Mouse (Mus musculus) neural tube, embryonic 11.5 days (tissue): ENCODE measurements around the gene Sbno2. TPM values are rescaled to one million over a fixed set of nuclear protein-coding genes. Genes with fewer than 3 reads are reported as not detected.

ENCODE experiments used
- ATAC-seq: fragments of 200-750 bp; cut with Nextera tagmentation; 2 replicates; pipeline ENCODE4 v1.8.0; 2017; ENCODE audit warnings: moderate number of reproducible peaks, mild to moderate bottlenecking, moderate TSS enrichment, moderate library complexity; ENCODE audit not compliant: insufficient read depth, low FRiP score, low TSS enrichment
- DNase-seq: peaks from one replicate; pipeline ENCODE4 v3.0.0-alpha.2; 2015; ENCODE audit warnings: low spot score
- H3K27ac ChIP-seq: fragments of 300-500 bp; sonication (generic); 2 replicates; pipeline ENCODE4 v1.5.1; 2014; ENCODE audit warnings: low read depth, mild to moderate bottlenecking, low read length
- H3K27me3 ChIP-seq: fragments of 300-500 bp; sonication (generic); 2 replicates; pipeline ENCODE4 v1.6.1; 2014; ENCODE audit warnings: mild to moderate bottlenecking, low read length, mixed read lengths; ENCODE audit not compliant: control insufficient read depth, insufficient read depth
- H3K36me3 ChIP-seq: fragments of 300-500 bp; sonication (generic); 2 replicates; pipeline ENCODE4 v1.6.1; 2014; ENCODE audit warnings: mild to moderate bottlenecking, low read length, moderate library complexity, mixed read lengths; ENCODE audit not compliant: control insufficient read depth, insufficient read depth
- H3K4me1 ChIP-seq: fragments of 300-500 bp; sonication (generic); 2 replicates; pipeline ENCODE4 v1.6.1; 2014; ENCODE audit warnings: low read length, mixed read lengths; ENCODE audit not compliant: control insufficient read depth, insufficient read depth
- H3K4me2 ChIP-seq: fragments of 300-500 bp; sonication (generic); 2 replicates; pipeline ENCODE4 v1.6.1; 2014; ENCODE audit warnings: low read depth, mild to moderate bottlenecking, moderate library complexity
- H3K4me3 ChIP-seq: fragments of 300-500 bp; sonication (generic); 2 replicates; pipeline ENCODE4 v1.5.1; 2014; ENCODE audit warnings: low read depth, low read length
- H3K9ac ChIP-seq: fragments of 300-500 bp; sonication (generic); 2 replicates; pipeline ENCODE4 v1.6.1; 2014; ENCODE audit warnings: mild to moderate bottlenecking, low read length
- H3K9me3 ChIP-seq: fragments of 300-500 bp; sonication (generic); 2 replicates; pipeline ENCODE4 v1.6.1; 2016; ENCODE audit warnings: low read length; ENCODE audit not compliant: control insufficient read depth
- WGBS: fragments of 180-500 bp; shearing (Covaris S2); extraction: QIAGEN DNeasy Blood & Tissue Kit; methylation state at CpG from one replicate; pipeline ENCODE4 v1.1.7; 2014; 5-methylcytosine and 5-hydroxymethylcytosine counted together
- polyA plus RNA-seq: library from polyadenylated mRNA; unstranded; fragments of >200 nt; fragmentation: Nextera tagmentation; extraction: Ambion mirVana; gene quantifications from 2 replicates; pipeline ENCODE4 v1.2.1, GENCODE M21; 2014

Gene Sbno2
- polyA plus RNA-seq = 11.3 and 11.9 TPM in 2 replicates

DNA sequence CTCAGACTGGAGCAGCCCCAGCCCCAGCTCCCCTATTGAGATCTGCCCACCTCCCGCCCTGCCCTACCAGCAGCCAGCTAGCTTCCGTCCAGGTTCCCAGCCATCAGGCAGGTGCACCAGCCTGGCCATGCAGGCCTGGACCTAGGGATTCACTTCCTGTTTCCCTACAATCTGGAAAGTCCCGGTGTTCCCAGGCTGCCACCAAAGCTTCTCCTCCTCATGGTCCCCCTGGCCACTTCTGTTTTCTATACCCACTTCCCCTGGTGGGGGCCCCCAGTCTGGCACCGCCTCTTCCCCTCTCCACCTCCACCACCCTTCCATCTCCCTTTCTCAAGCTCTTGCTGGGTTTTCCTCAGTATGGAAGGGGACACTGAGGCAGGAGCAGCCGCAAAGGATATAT is at the start of gene Sbno2:
Gene Sbno2 (minus strand): TSS at position 112 of the 400 bp plus-strand sequence.
- no peaks in the 10 kb centered on the region for H3K9me3 ChIP-seq
- H3K9ac ChIP-seq = no peak within 1 kb of the TSS
- no peak within 1 kb of the TSS for H3K4me3 ChIP-seq
- no peak within 1 kb of the TSS for H3K4me2 ChIP-seq
- H3K4me1 ChIP-seq = peaks cover 8% of the 10 kb centered on the region
- ATAC-seq (no peak), DNase-seq (no peak)
- H3K27ac ChIP-seq = no peak within 1 kb of the TSS
- no peaks in the 10 kb centered on the region for H3K36me3 ChIP-seq
- 69% methylated on average over 5 of the region's 5 CpGs for WGBS
- H3K27me3 ChIP-seq = no peaks in the 10 kb centered on the region

DNA sequence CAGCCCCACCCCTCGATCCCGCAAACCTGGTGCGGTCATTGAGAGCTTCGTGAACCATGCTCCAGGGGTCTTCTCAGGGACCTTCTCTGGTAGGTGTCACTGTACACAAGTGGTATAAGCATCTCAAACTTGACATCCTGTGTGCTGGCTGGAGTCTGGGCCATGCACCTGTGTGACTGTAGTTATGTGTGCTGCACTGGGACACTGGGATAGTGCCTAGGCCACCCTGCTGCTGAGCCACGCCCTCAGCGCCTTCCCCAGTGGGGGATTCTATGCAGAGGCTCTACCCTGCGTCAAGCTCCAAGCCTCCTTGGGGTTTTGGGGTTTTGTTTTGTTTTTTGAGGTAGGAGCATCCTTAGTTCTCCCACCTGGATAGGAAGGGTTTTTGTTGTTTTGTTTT is 49.0 kb upstream of the Sbno2 start:
- DNase-seq (no peak), ATAC-seq (no peak)
- H3K27ac ChIP-seq = 0 out of 2 replicates have a peak overlapping the region, but pooled peaks have one; percentile 20
- H3K9ac ChIP-seq = no peak overlapping the region; the same call in 1 of the 2 replicates
- H3K9me3 ChIP-seq = no peaks in the 10 kb centered on the region
- peaks cover 55% of the 10 kb centered on the region for H3K36me3 ChIP-seq
- WGBS = 85% methylated on average over 7 of the region's 7 CpGs
- peaks cover 57% of the 10 kb centered on the region for H3K4me1 ChIP-seq
- H3K4me2 ChIP-seq = no peak overlapping the region
- no peaks in the 10 kb centered on the region for H3K27me3 ChIP-seq
- H3K4me3 ChIP-seq = no peak overlapping the region; the same call in 1 of the 2 replicates

DNA sequence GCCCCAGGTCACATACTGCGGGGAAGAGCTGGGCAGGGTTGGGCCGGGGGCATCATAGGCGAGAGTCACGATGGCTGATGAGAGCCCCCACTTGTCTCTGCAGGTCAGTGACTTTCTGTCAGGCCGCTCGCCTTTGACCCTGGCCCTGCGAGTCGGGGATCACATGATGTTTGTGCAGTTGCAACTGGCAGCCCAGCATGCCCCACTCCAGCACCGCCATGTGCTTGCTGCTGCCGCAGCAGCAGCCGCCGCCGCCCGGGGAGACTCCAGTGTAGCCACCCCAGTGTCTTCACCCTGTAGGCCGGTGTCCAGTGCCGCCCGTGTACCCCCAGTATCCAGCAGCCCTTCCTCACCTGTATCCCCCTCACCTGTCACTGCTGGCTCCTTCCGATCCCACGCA is 48.3 kb upstream of the Sbno2 start:
- peaks cover 51% of the 10 kb centered on the region for H3K4me1 ChIP-seq
- H3K36me3 ChIP-seq = peaks cover 55% of the 10 kb centered on the region
- 87% methylated on average over 19 of the region's 19 CpGs for WGBS
- no peak overlapping the region for H3K4me2 ChIP-seq
- H3K4me3 ChIP-seq = peak overlapping the region; percentile 100; the same call in 1 of the 2 replicates
- no peak for DNase-seq
- ATAC-seq = no peak
- no peaks in the 10 kb centered on the region for H3K27me3 ChIP-seq
- peak overlapping the region; percentile 18; the same call in 1 of the 2 replicates for H3K9ac ChIP-seq
- no peaks in the 10 kb centered on the region for H3K9me3 ChIP-seq
- H3K27ac ChIP-seq = no peak overlapping the region

DNA sequence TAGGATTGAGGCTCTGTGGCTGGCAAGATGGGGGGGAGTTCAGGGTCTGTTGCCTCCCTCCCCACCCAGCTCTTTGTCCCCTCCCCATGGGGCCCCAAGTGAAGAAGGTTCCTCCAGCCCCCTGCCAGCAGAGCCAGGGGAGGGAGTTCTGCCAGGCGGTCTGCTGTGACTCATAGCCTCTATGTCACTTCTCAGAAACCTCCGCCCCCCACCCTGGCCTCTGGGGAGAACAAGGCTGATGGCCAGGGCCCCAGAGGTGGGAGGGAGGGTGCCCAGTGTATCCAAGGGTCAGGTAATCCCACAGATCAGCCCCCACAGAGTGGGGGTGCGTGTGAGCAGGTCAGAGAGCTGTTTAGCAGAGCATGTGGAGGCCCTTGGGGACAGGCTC is 47.5 kb upstream of the Sbno2 start:
- Histone ChIP-seq H3K4me1 (peaks cover 46% of the 10 kb centered on the region), H3K36me3 (peaks cover 55% of the 10 kb centered on the region)
- ATAC-seq = no peak

DNA sequence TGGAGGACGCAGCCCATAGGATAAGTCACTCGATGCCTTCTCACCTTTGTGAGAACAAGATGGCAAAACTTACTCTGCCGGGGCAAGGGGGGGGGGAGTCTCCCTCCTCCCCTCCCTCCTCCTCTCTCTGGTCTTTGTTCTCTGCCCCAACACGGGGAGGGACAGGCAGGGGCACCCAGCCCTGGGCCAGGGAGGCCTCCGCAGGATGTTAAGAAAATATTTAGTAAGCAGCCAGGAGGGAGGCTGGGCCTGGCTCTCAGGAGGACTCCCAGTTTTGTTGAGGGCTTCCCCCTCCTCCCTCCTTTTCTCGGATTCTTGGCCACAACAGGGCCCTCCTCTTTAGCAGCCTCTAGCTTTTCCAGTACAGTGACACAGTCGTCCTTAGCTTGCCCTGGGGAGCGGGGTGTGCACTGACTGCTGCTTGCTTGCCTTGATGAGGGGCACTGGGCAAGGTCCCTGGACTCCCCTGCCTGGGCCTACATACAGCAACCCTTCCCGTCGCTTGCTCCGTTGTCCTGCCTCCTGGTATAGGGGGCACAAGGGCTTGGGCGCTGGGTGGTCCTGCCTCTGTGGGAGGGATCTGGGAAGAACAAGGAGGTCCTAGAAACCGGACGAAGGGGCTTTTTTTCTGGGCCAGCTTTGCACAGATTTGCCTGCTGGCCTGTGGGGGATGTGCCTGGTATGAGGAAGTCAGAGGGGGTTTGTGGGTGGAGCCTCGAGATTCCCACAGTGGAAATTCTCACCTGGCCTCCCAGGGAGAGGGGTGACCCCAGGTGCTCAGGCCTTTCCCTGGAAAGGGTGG is 46.9 kb upstream of the Sbno2 start:
- H3K9me3 ChIP-seq = no peaks in the 10 kb centered on the region
- 9% methylated on average over 15 of the region's 15 CpGs for WGBS
- H3K4me1 ChIP-seq = peaks cover 44% of the 10 kb centered on the region
- ATAC-seq = no peak
- peak overlapping the region; percentile 98 for H3K27ac ChIP-seq
- H3K9ac ChIP-seq = peak overlapping the region; percentile 100
- H3K36me3 ChIP-seq = peaks cover 52% of the 10 kb centered on the region
- H3K27me3 ChIP-seq = no peaks in the 10 kb centered on the region
- H3K4me2 ChIP-seq = peak overlapping the region; percentile 98
- H3K4me3 ChIP-seq = peak overlapping the region; percentile 100
- DNase-seq = peak; percentile 55

More for the DNA sequence above, 47.5 kb upstream of the Sbno2 start:
- no peak for DNase-seq
- peak overlapping the region; percentile 98 for H3K27ac ChIP-seq
- H3K4me2 ChIP-seq = peak overlapping the region; percentile 98
- peak overlapping the region; percentile 100 for H3K4me3 ChIP-seq
- no peaks in the 10 kb centered on the region for H3K27me3 ChIP-seq
- WGBS = 61% methylated on average over 3 of the region's 3 CpGs
- H3K9ac ChIP-seq = peak overlapping the region; percentile 100
- H3K9me3 ChIP-seq = no peaks in the 10 kb centered on the region

DNA sequence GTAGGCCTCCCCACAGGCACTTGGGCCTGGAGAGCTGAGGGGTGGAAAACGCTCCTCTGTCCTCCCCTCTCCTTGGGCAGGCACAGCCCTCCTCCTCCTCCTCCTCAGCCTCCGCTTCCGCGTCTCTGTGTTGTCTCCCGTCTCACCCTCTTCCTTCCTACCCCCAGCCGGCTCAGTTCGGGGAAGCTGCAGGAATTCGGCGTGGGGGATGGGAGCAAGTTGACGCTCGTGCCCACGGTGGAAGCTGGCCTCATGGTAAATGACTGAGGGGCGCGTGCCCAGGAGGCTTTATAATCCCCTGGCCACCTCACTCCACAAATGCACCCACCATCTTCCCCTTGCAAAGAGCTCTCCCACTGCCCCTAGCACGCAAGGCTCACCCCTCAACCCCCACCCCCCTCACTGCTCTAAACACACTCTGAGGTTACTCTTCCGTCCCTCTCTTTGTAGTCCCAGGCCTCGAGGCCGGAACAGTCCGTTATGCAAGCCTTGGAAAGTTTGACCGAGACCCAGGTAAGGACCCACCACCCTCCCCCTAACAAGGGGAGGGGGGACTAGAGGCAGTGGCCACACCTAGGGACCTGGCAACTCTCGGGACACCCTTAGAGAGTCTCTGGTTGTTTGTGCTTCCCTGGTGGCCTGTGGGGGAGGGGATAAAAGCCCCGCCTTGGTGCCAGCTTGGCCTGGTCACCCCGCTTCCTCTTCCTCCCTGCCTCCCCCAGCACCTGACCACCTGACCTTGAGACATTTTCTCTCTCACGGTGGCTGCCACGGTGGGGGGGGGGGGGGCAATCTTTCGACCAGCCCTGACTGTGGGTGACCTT is 46.1 kb upstream of the Sbno2 start:
- Histone ChIP-seq H3K4me2 (peak overlapping the region; percentile 98), H3K9ac (peak overlapping the region; percentile 100), H3K36me3 (peaks cover 44% of the 10 kb centered on the region), H3K4me3 (peak overlapping the region; percentile 100), H3K4me1 (peaks cover 40% of the 10 kb centered on the region), H3K9me3 (no peaks in the 10 kb centered on the region), H3K27ac (peak overlapping the region; percentile 98), H3K27me3 (no peaks in the 10 kb centered on the region)
- WGBS = 0% methylated on average over 22 of the region's 26 CpGs
- peak; percentile 63 for DNase-seq
- ATAC-seq = no peak

DNA sequence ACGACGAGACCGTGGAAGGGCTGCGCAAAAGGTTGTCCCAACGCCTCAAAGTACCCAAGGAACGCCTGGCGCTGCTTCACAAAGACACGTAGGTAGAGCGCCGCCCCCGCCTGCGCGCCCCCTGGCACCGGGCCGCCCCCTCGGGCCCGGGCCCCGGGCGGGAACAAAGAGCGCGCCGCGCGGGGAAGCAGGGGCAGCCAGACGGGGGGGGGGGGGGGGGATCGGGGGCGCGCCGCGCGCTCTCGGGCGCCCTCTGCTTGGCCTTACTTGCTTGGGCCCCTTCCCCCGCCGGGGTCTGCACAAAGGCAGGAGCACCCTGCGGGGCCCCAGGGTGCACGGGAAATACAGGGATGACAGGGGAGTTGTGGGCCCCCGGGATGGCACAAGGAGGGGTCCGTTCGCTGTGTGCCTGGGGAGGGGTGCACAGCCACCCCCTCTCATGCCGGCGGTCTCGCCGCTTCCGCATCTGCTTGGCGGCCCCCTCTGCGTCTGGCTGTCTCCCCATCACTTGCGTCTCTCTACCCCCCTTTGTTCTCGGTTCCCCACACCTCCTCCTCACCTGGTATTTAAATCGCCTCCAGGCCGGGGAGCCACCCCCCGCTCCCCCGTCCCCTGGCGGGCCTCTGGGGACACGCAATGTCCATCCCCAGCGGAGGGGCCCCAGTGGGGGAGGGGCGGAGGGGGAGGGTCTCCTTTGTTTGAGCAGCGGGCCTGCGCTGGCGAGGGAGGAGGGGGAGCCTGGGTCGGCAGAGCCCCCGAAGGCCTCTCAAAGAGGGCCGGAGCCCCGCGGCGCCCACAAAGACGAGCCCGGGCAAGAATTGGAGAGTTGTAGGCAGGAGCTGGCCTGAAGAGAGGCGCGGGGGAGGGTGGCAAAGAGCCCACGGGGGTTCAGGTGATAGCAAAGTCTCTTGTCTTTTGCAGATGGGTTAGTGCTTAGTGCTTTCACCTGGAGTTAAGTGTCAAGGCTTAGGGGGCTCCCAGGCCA is 45.1 kb upstream of the Sbno2 start:
- ATAC-seq (no peak; the same call in 1 of the 2 replicates), DNase-seq (peak; percentile 90)
- H3K27me3 ChIP-seq = no peaks in the 10 kb centered on the region
- peaks cover 45% of the 10 kb centered on the region for H3K4me1 ChIP-seq
- WGBS = under 1% methylated on average over 51 of the region's 71 CpGs
- peaks cover 41% of the 10 kb centered on the region for H3K36me3 ChIP-seq
- peak overlapping the region; percentile 100 for H3K4me3 ChIP-seq
- no peaks in the 10 kb centered on the region for H3K9me3 ChIP-seq
- H3K27ac ChIP-seq = peak overlapping the region; percentile 98
- peak overlapping the region; percentile 98 for H3K4me2 ChIP-seq
- H3K9ac ChIP-seq = peak overlapping the region; percentile 100
